Mouse (Mus musculus): ENCODE data around the gene Phc2. TPM values are rescaled to one million over a fixed set of nuclear protein-coding genes. Genes with fewer than 3 reads are reported as not detected.

Phc2 gene
- polyA plus RNA-seq, 1 experiment: 83.8 TPM

DNA sequence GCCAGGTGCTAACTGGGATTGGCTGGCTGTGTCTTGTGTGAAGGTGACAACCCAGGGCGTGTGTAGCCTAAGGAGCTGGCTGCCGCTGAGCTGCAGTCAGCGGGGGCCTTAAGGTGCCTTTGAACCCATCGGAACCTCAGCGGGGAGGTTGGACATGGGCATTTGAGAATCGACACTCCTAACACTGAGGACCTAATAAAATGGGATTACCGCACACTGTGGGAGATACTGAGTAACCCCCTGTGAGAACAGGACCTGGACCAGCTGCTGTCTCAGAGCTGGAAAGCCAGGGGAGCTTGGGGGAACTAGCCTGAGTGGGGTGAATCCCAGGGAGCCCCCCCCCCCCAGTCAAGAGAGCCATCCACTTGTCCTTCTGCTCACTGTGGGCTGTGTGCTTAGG is 99.1 kb downstream of the Phc2 start:
- H3K27ac ChIP-seq (ENCODE audit: insufficient read depth, low read depth, low read length): no peak overlapping the region
- no peak overlapping the region for H3K4me3 ChIP-seq (ENCODE audit: low read depth, low read length)
- no peaks in the 10 kb centered on the region for H3K4me1 ChIP-seq (ENCODE audit: control insufficient read depth, insufficient read depth, insufficient read length, low read length)
- TF ChIP-seq POLR2A (IDR thresholded peaks at IDR 0.05; ENCODE audit: low read depth, low read length) (no peak), CTCF (IDR thresholded peaks at IDR 0.05; ENCODE audit: extremely low read depth, insufficient read length, insufficient replicate concordance, low read depth, low read length) (no peak)
- no peaks in the 10 kb centered on the region for H3K27me3 ChIP-seq (ENCODE audit: control insufficient read depth, insufficient read depth, low read length)
- 93% methylated on average over 7 of the region's 7 CpGs for WGBS
- H3K36me3 ChIP-seq (ENCODE audit: control insufficient read depth, insufficient read depth, low read length): peaks cover 46% of the 10 kb centered on the region

DNA sequence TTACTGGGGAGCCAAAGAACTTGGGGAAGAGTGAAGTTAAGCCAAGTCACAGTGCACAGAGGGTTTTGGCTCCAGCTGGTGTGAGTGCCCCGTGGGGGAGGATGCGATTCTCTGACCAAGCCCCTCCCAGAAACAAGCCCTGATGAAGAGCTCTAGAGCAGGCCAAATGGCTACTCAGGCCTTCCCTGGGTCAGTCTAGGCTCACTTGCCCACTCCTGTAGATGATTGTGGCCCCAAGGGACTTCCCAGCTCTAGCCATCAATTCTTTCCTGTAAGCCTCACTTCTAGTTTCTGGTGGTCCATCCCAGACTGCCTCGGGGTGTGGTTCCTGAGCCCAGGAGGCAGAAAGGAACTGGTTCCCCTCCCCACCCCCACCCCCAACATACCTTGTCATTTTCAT is 100.6 kb downstream of the Phc2 start, which contains the start of gene A3galt2:
Gene A3galt2, plus strand, starts transcription at position 301 of the 400 bp plus-strand sequence.
- no peak for TF ChIP-seq POLR2A (IDR thresholded peaks at IDR 0.05; ENCODE audit: low read depth, low read length)
- no peak for TF ChIP-seq CTCF (IDR thresholded peaks at IDR 0.05; ENCODE audit: extremely low read depth, insufficient read length, insufficient replicate concordance, low read depth, low read length)
- Histone ChIP-seq H3K4me3 (ENCODE audit: low read depth, low read length) (no peak within 1 kb of the TSS), H3K27ac (ENCODE audit: insufficient read depth, low read depth, low read length) (no peak within 1 kb of the TSS), H3K36me3 (ENCODE audit: control insufficient read depth, insufficient read depth, low read length) (peaks cover 32% of the 10 kb centered on the region), H3K27me3 (ENCODE audit: control insufficient read depth, insufficient read depth, low read length) (no peaks in the 10 kb centered on the region), H3K4me1 (ENCODE audit: control insufficient read depth, insufficient read depth, insufficient read length, low read length) (no peaks in the 10 kb centered on the region)
- 69% methylated on average over 3 of the region's 3 CpGs for WGBS

DNA sequence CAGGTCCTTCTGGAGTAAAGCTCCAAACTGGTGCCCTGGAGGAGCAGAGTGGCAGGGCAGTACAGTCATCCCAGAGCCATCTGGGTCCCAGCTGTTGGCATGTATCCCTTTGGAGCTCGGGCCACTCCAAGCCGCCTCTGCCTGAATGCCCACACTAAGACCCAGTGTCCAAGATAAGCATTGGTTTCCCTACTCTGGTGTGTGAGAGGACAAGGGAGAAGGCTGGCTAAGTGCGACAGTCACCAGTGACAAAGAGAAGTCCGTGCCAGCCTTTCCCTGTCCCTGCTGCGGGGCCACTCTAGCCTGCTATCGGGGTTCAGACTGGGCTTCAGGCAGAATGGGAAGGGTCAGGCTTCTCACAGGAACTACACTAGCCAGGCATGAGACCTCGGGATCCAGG is 101.4 kb downstream of the Phc2 start:
- Histone ChIP-seq H3K27ac (ENCODE audit: insufficient read depth, low read depth, low read length) (no peak overlapping the region), H3K27me3 (ENCODE audit: control insufficient read depth, insufficient read depth, low read length) (no peaks in the 10 kb centered on the region), H3K4me1 (ENCODE audit: control insufficient read depth, insufficient read depth, insufficient read length, low read length) (no peaks in the 10 kb centered on the region), H3K36me3 (ENCODE audit: control insufficient read depth, insufficient read depth, low read length) (peaks cover 25% of the 10 kb centered on the region), H3K4me3 (ENCODE audit: low read depth, low read length) (no peak overlapping the region)
- TF ChIP-seq CTCF (IDR thresholded peaks at IDR 0.05; ENCODE audit: extremely low read depth, insufficient read length, insufficient replicate concordance, low read depth, low read length) (no peak), POLR2A (IDR thresholded peaks at IDR 0.05; ENCODE audit: low read depth, low read length) (no peak)
- WGBS: 66% methylated on average over 7 of the region's 7 CpGs

DNA sequence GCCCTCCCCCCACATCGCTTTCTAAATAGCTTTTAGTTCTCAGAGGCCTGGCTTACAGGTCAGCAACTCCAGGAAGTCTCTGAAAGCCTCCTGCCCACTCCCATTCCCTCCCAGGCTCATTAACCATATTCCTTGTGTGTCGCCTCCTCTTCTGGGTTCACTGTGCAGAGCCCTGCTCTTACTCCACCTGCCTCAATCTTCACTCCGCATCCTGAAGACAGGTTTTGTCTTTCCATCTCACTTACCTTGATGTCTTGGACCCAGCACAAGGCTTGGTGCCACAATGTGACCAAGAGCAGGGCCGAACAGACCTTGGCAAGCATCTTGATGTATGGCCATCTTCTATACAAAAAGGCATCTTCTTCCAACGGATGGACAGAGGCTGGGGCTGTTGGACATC is 104.7 kb downstream of the Phc2 start:
- Histone ChIP-seq H3K4me3 (ENCODE audit: low read depth, low read length) (no peak overlapping the region), H3K36me3 (ENCODE audit: control insufficient read depth, insufficient read depth, low read length) (no peaks in the 10 kb centered on the region), H3K4me1 (ENCODE audit: control insufficient read depth, insufficient read depth, insufficient read length, low read length) (no peaks in the 10 kb centered on the region), H3K27ac (ENCODE audit: insufficient read depth, low read depth, low read length) (no peak overlapping the region), H3K27me3 (ENCODE audit: control insufficient read depth, insufficient read depth, low read length) (no peaks in the 10 kb centered on the region)
- TF ChIP-seq CTCF (IDR thresholded peaks at IDR 0.05; ENCODE audit: extremely low read depth, insufficient read length, insufficient replicate concordance, low read depth, low read length) (no peak), POLR2A (IDR thresholded peaks at IDR 0.05; ENCODE audit: low read depth, low read length) (no peak)
- 80% methylated on average over 5 of the region's 5 CpGs for WGBS

DNA sequence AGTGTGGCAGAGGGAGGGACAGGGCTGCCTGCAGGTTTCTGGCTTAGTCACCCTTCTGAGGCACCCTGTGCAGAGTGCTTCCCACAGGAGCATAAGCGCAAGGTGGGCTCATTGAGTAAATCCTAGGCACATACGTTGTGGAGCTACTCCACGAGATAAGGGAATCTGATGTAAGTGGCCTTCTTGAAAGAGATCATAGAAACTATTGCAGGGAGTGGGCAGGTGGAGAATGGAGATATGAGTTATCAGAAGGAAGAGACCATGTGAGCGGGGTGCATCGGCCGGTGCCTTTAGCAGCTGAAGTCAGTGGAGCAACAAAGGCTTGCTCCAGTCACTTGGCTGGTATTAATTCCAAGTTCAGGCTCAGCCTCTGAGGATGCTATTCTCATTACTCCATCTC is 105.5 kb downstream of the Phc2 start:
- no peaks in the 10 kb centered on the region for H3K27me3 ChIP-seq (ENCODE audit: control insufficient read depth, insufficient read depth, low read length)
- WGBS: 54% methylated on average over 6 of the region's 6 CpGs
- TF ChIP-seq POLR2A (IDR thresholded peaks at IDR 0.05; ENCODE audit: low read depth, low read length) (no peak), CTCF (IDR thresholded peaks at IDR 0.05; ENCODE audit: extremely low read depth, insufficient read length, insufficient replicate concordance, low read depth, low read length) (no peak)
- no peaks in the 10 kb centered on the region for H3K4me1 ChIP-seq (ENCODE audit: control insufficient read depth, insufficient read depth, insufficient read length, low read length)
- no peak overlapping the region for H3K4me3 ChIP-seq (ENCODE audit: low read depth, low read length)
- H3K36me3 ChIP-seq (ENCODE audit: control insufficient read depth, insufficient read depth, low read length): no peaks in the 10 kb centered on the region
- H3K27ac ChIP-seq (ENCODE audit: insufficient read depth, low read depth, low read length): no peak overlapping the region

DNA sequence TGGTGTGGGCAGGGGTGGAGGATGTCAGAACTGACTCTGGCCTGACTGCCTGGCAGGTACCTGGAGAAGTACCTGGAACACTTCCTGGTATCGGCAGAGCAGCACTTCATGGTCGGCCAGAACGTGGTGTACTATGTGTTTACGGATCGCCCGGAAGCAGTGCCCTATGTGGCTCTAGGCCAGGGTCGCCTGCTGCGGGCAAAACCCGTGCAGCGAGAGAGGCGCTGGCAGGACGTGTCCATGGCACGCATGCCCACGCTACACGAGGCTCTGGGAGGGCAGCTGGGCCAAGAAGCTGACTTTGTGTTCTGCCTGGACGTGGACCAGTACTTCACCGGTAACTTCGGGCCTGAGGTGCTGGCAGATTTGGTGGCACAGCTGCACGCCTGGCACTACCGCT is 112.4 kb downstream of the Phc2 start:
- no peak for TF ChIP-seq CTCF (IDR thresholded peaks at IDR 0.05; ENCODE audit: extremely low read depth, insufficient read length, insufficient replicate concordance, low read depth, low read length)
- no peak for TF ChIP-seq POLR2A (IDR thresholded peaks at IDR 0.05; ENCODE audit: low read depth, low read length)
- Histone ChIP-seq H3K27ac (ENCODE audit: insufficient read depth, low read depth, low read length) (no peak overlapping the region), H3K4me3 (ENCODE audit: low read depth, low read length) (no peak overlapping the region), H3K4me1 (ENCODE audit: control insufficient read depth, insufficient read depth, insufficient read length, low read length) (0 out of 2 replicates have a peak, but pooled peaks cover 3% of the 10 kb centered on the region), H3K36me3 (ENCODE audit: control insufficient read depth, insufficient read depth, low read length) (no peaks in the 10 kb centered on the region), H3K27me3 (ENCODE audit: control insufficient read depth, insufficient read depth, low read length) (no peaks in the 10 kb centered on the region)
- 83% methylated on average over 20 of the region's 20 CpGs for WGBS

DNA sequence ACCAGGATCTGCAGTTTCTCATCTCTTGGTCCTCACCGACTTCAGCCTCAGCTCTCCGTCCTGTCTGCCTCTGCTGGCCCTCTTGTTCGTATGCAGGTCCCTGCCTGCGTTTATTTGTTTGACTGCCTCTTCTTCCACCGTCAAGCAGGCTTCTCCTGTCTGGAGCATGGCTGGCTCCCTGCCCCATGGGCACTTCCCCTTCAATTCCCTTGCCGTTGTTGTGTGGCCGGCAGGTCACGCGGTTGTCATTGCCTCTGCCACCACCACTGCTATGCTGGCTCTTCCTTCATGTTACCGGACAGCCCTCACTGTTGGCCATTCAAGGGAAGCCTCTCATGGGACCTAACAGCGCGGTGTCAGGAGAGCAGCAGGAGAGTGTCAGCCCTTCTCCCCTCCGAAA is 113.6 kb downstream of the Phc2 start:
- 70% methylated on average over 13 of the region's 13 CpGs for WGBS
- no peak overlapping the region for H3K4me3 ChIP-seq (ENCODE audit: low read depth, low read length)
- H3K27me3 ChIP-seq (ENCODE audit: control insufficient read depth, insufficient read depth, low read length): no peaks in the 10 kb centered on the region
- TF ChIP-seq POLR2A (IDR thresholded peaks at IDR 0.05; ENCODE audit: low read depth, low read length) (no peak), CTCF (IDR thresholded peaks at IDR 0.05; ENCODE audit: extremely low read depth, insufficient read length, insufficient replicate concordance, low read depth, low read length) (no peak)
- no peaks in the 10 kb centered on the region for H3K36me3 ChIP-seq (ENCODE audit: control insufficient read depth, insufficient read depth, low read length)
- 0 out of 2 replicates have a peak, but pooled peaks cover 3% of the 10 kb centered on the region for H3K4me1 ChIP-seq (ENCODE audit: control insufficient read depth, insufficient read depth, insufficient read length, low read length)
- H3K27ac ChIP-seq (ENCODE audit: insufficient read depth, low read depth, low read length): no peak overlapping the region

All from small intestine, adult 2 months (tissue).